Mouse (Mus musculus): ENCODE data around the gene Zbtb4. TPM values are rescaled to one million over a fixed set of nuclear protein-coding genes. Genes with fewer than 3 reads are reported as not detected.

Zbtb4 gene
- total and polyA plus RNA-seq, 3 experiments = 2.4 to 2.7 TPM; not detected in 1

GRCm38 (mm10) chr11:69787306-69787705, 21.6 kb downstream of the Zbtb4 start:
- TF ChIP-seq MAZ (IDR thresholded peaks at IDR 0.05; ENCODE audit: low read depth, low read length) = no peak
- peak in 1 of 2 experiments; percentile 56; a peak in 2 of 4 replicates for TF ChIP-seq EP300 (IDR thresholded peaks at IDR 0.05; ENCODE audit: low read depth in 1 of 2, low read length in 2 of 2)
- peak; percentile 48; the same call in 1 of the 2 replicates for TF ChIP-seq MYB (IDR thresholded peaks at IDR 0.05; ENCODE audit: low read depth, low read length)
- Histone ChIP-seq H3K4me3 (ENCODE audit: control insufficient read depth in 1 of 2, insufficient read depth in 1 of 2, low read depth in 2 of 2, low read length in 2 of 2) (no peak overlapping the region), H3K79me2 (ENCODE audit: control insufficient read depth, insufficient read depth, low read length, poor library complexity) (peaks cover 3% of the 10 kb centered on the region; the same call in 1 of the 2 replicates), H3K4me1 (ENCODE audit: control insufficient read depth in 1 of 2, insufficient read depth in 2 of 2, low read length in 2 of 2) (peaks cover 2 to 13% of the 10 kb centered on the region in 2 experiments; a peak in 3 of 4 replicates), H3K36me3 (ENCODE audit: control insufficient read depth in 1 of 2, insufficient read depth in 2 of 2, low read length in 2 of 2) (peaks cover 0 to 5% of the 10 kb centered on the region in 2 experiments; a peak in 2 of 4 replicates), H3K27ac (ENCODE audit: control insufficient read depth, low read depth, low read length) (no peak overlapping the region), H3K9me3 (replicated peaks; ENCODE audit: insufficient read depth, low read length) (no peaks in the 10 kb centered on the region), H3K27me3 (ENCODE audit: control insufficient read depth in 1 of 2, insufficient read depth in 2 of 2, low read length in 2 of 2) (no peaks in the 10 kb centered on the region), H3K9ac (ENCODE audit: control insufficient read depth, low read depth, low read length, poor library complexity, severe bottlenecking) (no peak overlapping the region)
- DNase-seq (ENCODE audit: low read depth, low spot score) = peak; percentile 33

GRCm38 (mm10) chr11:69789431-69789830, 23.7 kb downstream of the Zbtb4 start:
- DNase-seq (ENCODE audit: low read depth, low spot score) = no peak
- Histone ChIP-seq H3K79me2 (ENCODE audit: control insufficient read depth, insufficient read depth, low read length, poor library complexity) (peaks cover 3% of the 10 kb centered on the region; the same call in 1 of the 2 replicates), H3K4me3 (ENCODE audit: control insufficient read depth in 1 of 2, insufficient read depth in 1 of 2, low read depth in 2 of 2, low read length in 2 of 2) (no peak overlapping the region), H3K27ac (ENCODE audit: control insufficient read depth, low read depth, low read length) (no peak overlapping the region), H3K36me3 (ENCODE audit: control insufficient read depth in 1 of 2, insufficient read depth in 2 of 2, low read length in 2 of 2) (peaks cover 0 to under 1% of the 10 kb centered on the region in 2 experiments; a peak in 2 of 4 replicates), H3K9ac (ENCODE audit: control insufficient read depth, low read depth, low read length, poor library complexity, severe bottlenecking) (no peak overlapping the region), H3K27me3 (ENCODE audit: control insufficient read depth in 1 of 2, insufficient read depth in 2 of 2, low read length in 2 of 2) (no peaks in the 10 kb centered on the region), H3K4me1 (ENCODE audit: control insufficient read depth in 1 of 2, insufficient read depth in 2 of 2, low read length in 2 of 2) (peaks cover 2 to 9% of the 10 kb centered on the region in 2 experiments; a peak in 3 of 4 replicates), H3K9me3 (replicated peaks; ENCODE audit: insufficient read depth, low read length) (no peaks in the 10 kb centered on the region)
- TF ChIP-seq ZNF384 (IDR thresholded peaks at IDR 0.05; ENCODE audit: low read depth, low read length) (no peak), CTCF (IDR thresholded peaks at IDR 0.05 in 2 of 3, conservative IDR thresholded peaks at IDR 0.05 in 1 of 3; ENCODE audit: control insufficient read depth in 1 of 3, insufficient read depth in 1 of 3, low read depth in 2 of 3, low read length in 3 of 3, poor library complexity in 1 of 3, severe bottlenecking in 1 of 3) (no peak), GABPA (IDR thresholded peaks at IDR 0.05; ENCODE audit: low read depth, low read length) (no peak), KAT2A (conservative IDR thresholded peaks at IDR 0.05; ENCODE audit: low read depth, low read length) (no peak), RCOR1 (IDR thresholded peaks at IDR 0.05; ENCODE audit: low read depth, low read length) (no peak), MAFK (IDR thresholded peaks at IDR 0.05; ENCODE audit: borderline replicate concordance, low read depth, low read length) (no peak), USF2 (IDR thresholded peaks at IDR 0.05; ENCODE audit: borderline replicate concordance in 1 of 2, insufficient read depth in 1 of 2, low read depth in 1 of 2, low read length in 2 of 2) (no peak), ZC3H11A (IDR thresholded peaks at IDR 0.05; ENCODE audit: low read depth, low read length) (no peak), POLR2AphosphoS5 (IDR thresholded peaks at IDR 0.05; ENCODE audit: borderline replicate concordance, low read depth, low read length) (no peak), E2F4 (IDR thresholded peaks at IDR 0.05; ENCODE audit: borderline replicate concordance, low read depth, low read length) (no peak), GATA1 (IDR thresholded peaks at IDR 0.05; ENCODE audit: low read depth, low read length) (no peak), MYB (IDR thresholded peaks at IDR 0.05; ENCODE audit: low read depth, low read length) (no peak), USF1 (IDR thresholded peaks at IDR 0.05; ENCODE audit: low read depth, low read length) (no peak), NRF1 (IDR thresholded peaks at IDR 0.05; ENCODE audit: insufficient read depth, low read depth, low read length, poor library complexity, severe bottlenecking) (no peak), CHD1 (IDR thresholded peaks at IDR 0.05; ENCODE audit: low read depth, low read length) (no peak), JUND (IDR thresholded peaks at IDR 0.05; ENCODE audit: low read depth, low read length) (no peak), RAD21 (IDR thresholded peaks at IDR 0.05; ENCODE audit: low read depth, low read length) (no peak), TAL1 (IDR thresholded peaks at IDR 0.05; ENCODE audit: low read length) (no peak), NELFE (IDR thresholded peaks at IDR 0.05; ENCODE audit: low read depth, low read length) (no peak)

Data from MEL (cell line).